Mouse (Mus musculus) bone marrow macrophage, adult 2 months (primary cell): ENCODE data around the gene Pilrb2.
"Not testable (repeated sequence)": the region's sequence is repeated elsewhere in the genome, so short reads cannot be mapped to it uniquely, and the experiment has no call there.

Experiments used
- CTCF ChIP-seq: IDR thresholded peaks from 2 replicates; pipeline ENCODE4 v1.5.1; 2012; ENCODE audit warnings: low read depth, mild to moderate bottlenecking, low read length, moderate library complexity
- POLR2A ChIP-seq: IDR thresholded peaks from 2 replicates; pipeline ENCODE4 v1.6.1; 2012; ENCODE audit warnings: mild to moderate bottlenecking, low read depth, low read length, borderline replicate concordance

DNA sequence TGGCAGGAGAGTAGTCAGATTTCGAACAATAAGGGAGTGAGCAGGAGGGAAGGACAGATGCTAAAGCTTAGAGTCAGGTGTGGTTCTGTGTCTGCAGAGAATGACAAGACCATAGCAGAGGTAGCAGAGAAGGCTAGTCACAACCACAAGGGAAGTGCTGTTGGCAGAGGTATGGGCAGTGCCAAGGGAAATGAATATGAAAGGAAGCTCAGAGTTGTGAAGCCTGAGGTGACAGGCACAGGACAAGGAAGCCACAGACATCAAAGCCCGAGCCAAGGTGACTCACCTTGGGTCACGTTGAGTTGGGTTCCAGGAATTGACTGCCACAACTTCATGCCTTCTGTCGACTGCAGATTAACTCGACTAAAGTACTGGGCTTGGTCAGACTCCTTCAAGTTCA, 14.7 kb downstream of the Pilrb2 start:
- TF ChIP-seq CTCF, POLR2A: not testable (repeated sequence)
